Mouse (Mus musculus) testis, postnatal 14 days (tissue): ENCODE measurements around the gene Ocln.

ENCODE experiments used
- DNase-seq: peaks from one replicate; pipeline ENCODE4 v3.0.0; 2021; ENCODE audit warnings: low spot score

Gene Ocln

GRCm38 (mm10) chr13:100552369-100553041, at the start of gene Ocln:
Ocln (minus strand) TSS chr13:100552718.
- DNase-seq, result peak; percentile 60

GRCm38 (mm10) chr13:100601034-100601433, 48.5 kb upstream of the Ocln start:
- no peak for DNase-seq

GRCm38 (mm10) chr13:100600317-100600716, 47.8 kb upstream of the Ocln start:
- DNase-seq, result no peak

GRCm38 (mm10) chr13:100597284-100597683, 44.8 kb upstream of the Ocln start:
- DNase-seq, result no peak

- DNase-seq, result no peak
These were observed 43.0 kb upstream of the Ocln start for GRCm38 (mm10) chr13:100595552-100595885.

GRCm38 (mm10) chr13:100594838-100595551, 42.5 kb upstream of the Ocln start:
- DNase-seq, result no peak

GRCm38 (mm10) chr13:100594041-100594792, 41.7 kb upstream of the Ocln start:
- DNase-seq, result no peak

- no peak for DNase-seq
These were observed 36.1 kb upstream of the Ocln start for GRCm38 (mm10) chr13:100588646-100589045.

- DNase-seq, result no peak
These were observed 29.6 kb upstream of the Ocln start for GRCm38 (mm10) chr13:100582144-100582543.

GRCm38 (mm10) chr13:100581701-100582100, 29.2 kb upstream of the Ocln start:
- no peak for DNase-seq

- no peak for DNase-seq
These were observed 27.4 kb upstream of the Ocln start for GRCm38 (mm10) chr13:100579951-100580350.

- DNase-seq, result no peak
These were observed 26.7 kb upstream of the Ocln start for GRCm38 (mm10) chr13:100579220-100579619.

GRCm38 (mm10) chr13:100575950-100576349, 23.4 kb upstream of the Ocln start:
- DNase-seq, result no peak

- DNase-seq, result no peak
These were observed 18.2 kb upstream of the Ocln start for GRCm38 (mm10) chr13:100570713-100571112.

- no peak for DNase-seq
These were observed 15.8 kb upstream of the Ocln start for GRCm38 (mm10) chr13:100568359-100568758.

GRCm38 (mm10) chr13:100559449-100559848, 6.9 kb upstream of the Ocln start:
- DNase-seq, result no peak

GRCm38 (mm10) chr13:100557011-100557410, 4.5 kb upstream of the Ocln start:
- no peak for DNase-seq

- DNase-seq, result no peak
These were observed 522 bp upstream of the Ocln start for GRCm38 (mm10) chr13:100553042-100553437.

- no peak for DNase-seq
These were observed 529 bp downstream of the Ocln start for GRCm38 (mm10) chr13:100552009-100552368.

GRCm38 (mm10) chr13:100551371-100552008, 1.0 kb downstream of the Ocln start:
- DNase-seq, result no peak

GRCm38 (mm10) chr13:100547269-100547668, 5.2 kb downstream of the Ocln start:
- DNase-seq, result no peak

- DNase-seq, result no peak
These were observed 7.0 kb downstream of the Ocln start for GRCm38 (mm10) chr13:100545510-100545909.

- DNase-seq, result no peak
These were observed 8.3 kb downstream of the Ocln start for GRCm38 (mm10) chr13:100544220-100544662.
